Mouse (Mus musculus): ENCODE data around the gene Kmt2e.
A peak's percentile ranks its signal among the peaks of the same experiment; 100 is the strongest.

- TF ChIP-seq POLR2A (IDR thresholded peaks at IDR 0.05; ENCODE audit: extremely low read depth, insufficient read depth, low read length), result no peak
- TF ChIP-seq CTCF (IDR thresholded peaks at IDR 0.05; ENCODE audit: low read depth, low read length), result peak; percentile 46
Observed at GRCm38 (mm10) chr5:23473098-23473873, 39.0 kb downstream of the Kmt2e start.

Data from liver, adult 2 months (tissue).